Mouse (Mus musculus) heart, postnatal 0 days (tissue): ENCODE data around the gene Chchd6.

Experiments used
- CTCF ChIP-seq: IDR thresholded peaks from 2 replicates; pipeline ENCODE4 v1.5.1; 2016; ENCODE audit warnings: antibody characterized with exemption, control low read depth, low read depth
- EP300 ChIP-seq: IDR thresholded peaks from 2 replicates; pipeline ENCODE4 v1.6.1; 2016; ENCODE audit warnings: antibody characterized with exemption, low read depth

GRCm38 (mm10) chr6:89633115-89633514 is 37.7 kb upstream of the Chchd6 start:
- TF ChIP-seq CTCF = no peak
- TF ChIP-seq EP300 = no peak
